Mouse (Mus musculus) olfactory bulb, adult 2 months (tissue): ENCODE measurements around the gene Palm.

Experiments used
- CTCF ChIP-seq: fragments of 200-500 bp; IDR thresholded peaks from 2 replicates; pipeline ENCODE4 v1.5.1; 2012; ENCODE audit warnings: low read depth, mild to moderate bottlenecking, low read length, moderate library complexity; ENCODE audit not compliant: insufficient read depth
- POLR2A ChIP-seq: fragments of 200-500 bp; IDR thresholded peaks from 2 replicates; pipeline ENCODE4 v1.6.1; 2012; ENCODE audit warnings: mild to moderate bottlenecking, low read depth, low read length, moderate library complexity; ENCODE audit not compliant: insufficient read depth

- TF ChIP-seq CTCF (no peak), POLR2A (no peak)
Observed at GRCm38 (mm10) chr10:79856704-79857451, 63.5 kb downstream of the Palm start.
